Mouse (Mus musculus) myocyte (in vitro differentiated cells): ENCODE data around the gene Ptprh. TPM values are rescaled to one million over a fixed set of nuclear protein-coding genes. Genes with fewer than 3 reads are reported as not detected.

Source experiments
- H3K27me3 ChIP-seq: one replicate; pipeline ENCODE4 v1.6.1; 2011; ENCODE audit not compliant: control insufficient read depth, insufficient read depth, insufficient read length
- H3K36me3 ChIP-seq: one replicate; pipeline ENCODE4 v1.6.1; 2011; ENCODE audit not compliant: control insufficient read depth, insufficient read depth
- H3K4me2 ChIP-seq: one replicate; pipeline ENCODE4 v1.6.1; 2011; ENCODE audit warnings: low read depth, control low read depth
- H3K4me3 ChIP-seq: one replicate; pipeline ENCODE4 v1.5.1; 2011; ENCODE audit warnings: mild to moderate bottlenecking, control low read depth, moderate library complexity
- H3K79me2 ChIP-seq: one replicate; pipeline ENCODE4 v1.6.1; 2011; ENCODE audit not compliant: control insufficient read depth, insufficient read depth
- H3ac ChIP-seq: one replicate; pipeline ENCODE4 v1.6.1; 2011; ENCODE audit not compliant: control insufficient read depth, insufficient read length
- CEBPB ChIP-seq: IDR thresholded peaks from 2 replicates; pipeline ENCODE4 v1.6.1; 2011; ENCODE audit warnings: mild to moderate bottlenecking, moderate library complexity; ENCODE audit not compliant: poor library complexity, insufficient read depth, severe bottlenecking
- E2F4 ChIP-seq: IDR thresholded peaks from one replicate; pipeline ENCODE4 v1.6.1; 2011; ENCODE audit warnings: mild to moderate bottlenecking, control low read depth, moderate library complexity; ENCODE audit not compliant: insufficient read depth
- MAX ChIP-seq: IDR thresholded peaks from one replicate; pipeline ENCODE4 v1.6.1; 2011; ENCODE audit warnings: low read depth, mild to moderate bottlenecking, control low read depth
- MYOD1 ChIP-seq, 3 experiments: IDR thresholded peaks; one replicate each; pipeline ENCODE4 v1.6.1; 2011; ENCODE audit warnings: control low read depth in 2 of 3, low read depth in 2 of 3, mild to moderate bottlenecking in 2 of 3, moderate library complexity in 1 of 3; ENCODE audit not compliant: insufficient read length in 2 of 3, control insufficient read depth in 1 of 3
- MYOG ChIP-seq, 3 experiments: IDR thresholded peaks; one replicate each; pipeline ENCODE4 v1.6.1; 2011; ENCODE audit warnings: control low read depth in 2 of 3, low read depth in 2 of 3, mild to moderate bottlenecking in 2 of 3; ENCODE audit not compliant: insufficient read length in 2 of 3, control insufficient read depth in 1 of 3, insufficient read depth in 1 of 3
- POLR2A ChIP-seq: IDR thresholded peaks from one replicate; pipeline ENCODE4 v1.6.1; 2011; ENCODE audit warnings: low read depth, mild to moderate bottlenecking, control low read depth, moderate library complexity; ENCODE audit not compliant: insufficient read length
- POLR2AphosphoS2 ChIP-seq: IDR thresholded peaks from one replicate; pipeline ENCODE4 v1.6.1; 2011; ENCODE audit warnings: low read depth, control low read depth; ENCODE audit not compliant: insufficient read length
- REST ChIP-seq: IDR thresholded peaks from one replicate; pipeline ENCODE4 v1.6.1; 2011; ENCODE audit warnings: mild to moderate bottlenecking, control low read depth, moderate library complexity; ENCODE audit not compliant: insufficient read depth, insufficient read length
- SRF ChIP-seq: IDR thresholded peaks from one replicate; pipeline ENCODE4 v1.6.1; 2011; ENCODE audit warnings: low read depth; ENCODE audit not compliant: control insufficient read depth, insufficient read length
- TCF12 ChIP-seq: IDR thresholded peaks from one replicate; pipeline ENCODE4 v1.6.1; 2011; ENCODE audit warnings: mild to moderate bottlenecking, control low read depth; ENCODE audit not compliant: poor library complexity, insufficient read depth, severe bottlenecking
- TCF3 ChIP-seq: IDR thresholded peaks from one replicate; pipeline ENCODE4 v1.6.1; 2011; ENCODE audit warnings: low read depth, control low read depth; ENCODE audit not compliant: insufficient read length
- USF1 ChIP-seq: IDR thresholded peaks from one replicate; pipeline ENCODE4 v1.6.1; 2011; ENCODE audit warnings: low read depth, mild to moderate bottlenecking, control low read depth, moderate library complexity
- polyA plus RNA-seq: library from polyadenylated mRNA; unstranded; fragments of >200 nt; fragmentation: generic; extraction: Trizol; gene quantifications from one replicate; pipeline ENCODE4 v1.2.1, GENCODE M21; 2012; ENCODE audit warnings: missing spikeins

Gene Ptprh
- polyA plus RNA-seq, 1 experiment, result not detected

GRCm38 (mm10) chr7:4503100-4503499 is 100.7 kb downstream of the Ptprh start:
- peak overlapping the region; percentile 53 for H3K4me3 ChIP-seq
- H3K27me3 ChIP-seq, result no peaks in the 10 kb centered on the region
- H3K4me2 ChIP-seq, result no peak overlapping the region
- H3ac ChIP-seq, result no peak overlapping the region
- H3K79me2 ChIP-seq, result peaks cover 29% of the 10 kb centered on the region
- TF ChIP-seq CEBPB (no peak), USF1 (no peak), MYOG (IDR thresholded peaks at IDR 0.05; ENCODE audit: control insufficient read depth in 1 of 3, insufficient read depth in 1 of 3, insufficient read length in 2 of 3, low read depth in 2 of 3) (no peak), E2F4 (no peak), TCF12 (no peak), POLR2A (no peak), MYOD1 (IDR thresholded peaks at IDR 0.05; ENCODE audit: control insufficient read depth in 1 of 3, insufficient read length in 2 of 3, low read depth in 2 of 3) (no peak), REST (no peak), POLR2AphosphoS2 (no peak), MAX (no peak), SRF (no peak), TCF3 (no peak)
- no peaks in the 10 kb centered on the region for H3K36me3 ChIP-seq

GRCm38 (mm10) chr7:4502421-4503090 is 101.3 kb downstream of the Ptprh start:
- no peaks in the 10 kb centered on the region for H3K36me3 ChIP-seq
- peak overlapping the region; percentile 86 for H3K4me2 ChIP-seq
- H3ac ChIP-seq, result no peak overlapping the region
- H3K27me3 ChIP-seq, result no peaks in the 10 kb centered on the region
- peak overlapping the region; percentile 53 for H3K4me3 ChIP-seq
- peaks cover 34% of the 10 kb centered on the region for H3K79me2 ChIP-seq
- TF ChIP-seq POLR2AphosphoS2, result peak; percentile 60
- no peak for TF ChIP-seq USF1
- TF ChIP-seq E2F4, result no peak
- no peak for TF ChIP-seq CEBPB
- TF ChIP-seq TCF12, result no peak
- no peak for TF ChIP-seq MYOD1 (IDR thresholded peaks at IDR 0.05; ENCODE audit: control insufficient read depth in 1 of 3, insufficient read length in 2 of 3, low read depth in 2 of 3)
- peak; percentile 43 for TF ChIP-seq SRF
- TF ChIP-seq MYOG (IDR thresholded peaks at IDR 0.05; ENCODE audit: control insufficient read depth in 1 of 3, insufficient read depth in 1 of 3, insufficient read length in 2 of 3, low read depth in 2 of 3), result no peak
- no peak for TF ChIP-seq TCF3
- TF ChIP-seq REST, result no peak

GRCm38 (mm10) chr7:4501558-4502397 is 102.1 kb downstream of the Ptprh start, which contains the start of gene Ppp1r12c:
Gene Ppp1r12c, minus strand, starts transcription at chr7:4501680.
- peaks cover 42% of the 10 kb centered on the region for H3K79me2 ChIP-seq
- no peak for TF ChIP-seq TCF3
- no peak for TF ChIP-seq TCF12
- TF ChIP-seq MAX, result no peak
- TF ChIP-seq E2F4, result no peak
- no peak for TF ChIP-seq SRF
- no peak for TF ChIP-seq USF1
- no peak for TF ChIP-seq MYOD1 (IDR thresholded peaks at IDR 0.05; ENCODE audit: control insufficient read depth in 1 of 3, insufficient read length in 2 of 3, low read depth in 2 of 3)
- no peak for TF ChIP-seq CEBPB
- TF ChIP-seq MYOG (IDR thresholded peaks at IDR 0.05; ENCODE audit: control insufficient read depth in 1 of 3, insufficient read depth in 1 of 3, insufficient read length in 2 of 3, low read depth in 2 of 3), result peak in 1 of 3 experiments; percentile 34
- peak; percentile 70 for TF ChIP-seq POLR2AphosphoS2
- no peak for TF ChIP-seq REST
- TF ChIP-seq POLR2A, result peak; percentile 66
- H3K4me3 ChIP-seq, result peak within 1 kb of the TSS; percentile 53
- H3K27me3 ChIP-seq, result no peaks in the 10 kb centered on the region
- H3K4me2 ChIP-seq, result peak within 1 kb of the TSS; percentile 86
- H3K36me3 ChIP-seq, result peaks cover 2% of the 10 kb centered on the region
- peak within 1 kb of the TSS; percentile 76 for H3ac ChIP-seq

- TF ChIP-seq CEBPB (no peak), POLR2A (peak; percentile 18), MYOG (IDR thresholded peaks at IDR 0.05; ENCODE audit: control insufficient read depth in 1 of 3, insufficient read depth in 1 of 3, insufficient read length in 2 of 3, low read depth in 2 of 3) (peak in 1 of 3 experiments; percentile 20)
Observed at GRCm38 (mm10) chr7:4500892-4501471, 102.9 kb downstream of the Ptprh start.

More at GRCm38 (mm10) chr7:4500892-4501471, 102.9 kb downstream of the Ptprh start:
- Histone ChIP-seq H3ac (peak overlapping the region; percentile 76), H3K27me3 (no peaks in the 10 kb centered on the region), H3K36me3 (peaks cover 8% of the 10 kb centered on the region), H3K4me2 (peak overlapping the region; percentile 68), H3K4me3 (peak overlapping the region; percentile 53), H3K79me2 (peaks cover 50% of the 10 kb centered on the region)
